Mouse (Mus musculus): ENCODE results near the gene Nrap. TPM values are rescaled to one million over a fixed set of nuclear protein-coding genes. Genes with fewer than 3 reads are reported as not detected.

Nrap gene
- polyA plus RNA-seq (2012; rRNA removed): 1.9 and 2.3 TPM in 2 replicates

GRCm38 (mm10) chr19:56389879-56390278 lies at the start of gene Nrap:
Nrap (minus strand) TSS chr19:56390037.

DNA sequence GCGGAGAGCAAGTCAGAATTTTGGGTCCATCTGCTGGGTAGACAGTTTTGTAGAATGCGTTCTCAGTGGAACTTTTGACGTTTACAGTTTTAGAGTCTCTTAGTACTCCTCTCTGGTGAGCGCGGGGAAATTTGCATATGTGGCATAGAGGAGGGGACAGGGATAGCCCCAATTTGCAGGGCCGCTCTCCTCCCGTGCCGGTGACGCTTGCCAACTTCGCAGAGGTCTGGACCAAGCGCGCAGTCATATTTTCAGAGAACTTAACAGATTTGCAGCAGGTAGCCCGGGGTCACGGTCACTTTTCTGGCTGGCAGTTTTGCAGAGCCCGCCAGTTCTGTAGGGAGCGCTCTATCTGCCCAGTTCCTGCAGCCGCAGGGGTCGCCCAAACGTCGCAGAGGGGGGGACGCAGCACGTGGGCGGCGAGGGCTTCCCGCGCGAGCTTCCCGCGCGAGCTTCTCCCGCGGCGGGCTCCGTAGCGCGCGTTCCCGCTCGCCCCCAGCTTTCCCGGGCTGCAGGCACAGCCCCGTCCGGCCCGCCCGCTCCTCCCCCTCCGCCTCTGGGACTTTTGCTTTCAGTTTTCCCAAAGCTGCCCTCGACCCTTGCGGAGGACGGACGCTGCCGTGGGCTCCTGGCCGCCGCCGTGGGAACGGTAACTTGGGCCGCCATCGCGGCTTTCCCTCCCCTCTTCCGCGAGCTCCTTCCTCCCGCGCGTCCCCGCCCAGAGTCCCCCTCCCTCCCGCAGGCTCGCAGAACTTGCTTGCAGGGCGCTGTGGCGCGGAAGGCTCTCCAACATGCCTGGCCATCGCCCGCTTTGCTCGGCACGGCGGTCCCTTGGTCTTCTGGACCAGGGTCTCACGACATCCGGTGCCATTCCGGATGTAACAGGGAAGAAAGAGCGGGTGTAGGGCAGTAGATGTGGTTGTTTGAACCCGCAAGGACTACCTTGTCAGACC lies 7.1 kb upstream of the Nrap start, which contains the start of gene Casp7:
Gene Casp7 (plus strand): TSS at position 461 of the 953 bp plus-strand sequence.

GRCm38 (mm10) chr19:56286866-56287265 lies 103.0 kb downstream of the Nrap start, which contains the start of gene Habp2:
Habp2 (plus strand) TSS chr19:56287137.

Other genes starting within 250 kb of the Nrap start
- gene Habp2, start 102.9 kb downstream of the Nrap start, polyA plus RNA-seq (2012; rRNA removed): 94.8 and 97.8 TPM in 2 replicates
- gene Casp7, start 7.1 kb upstream of the Nrap start, polyA plus RNA-seq (2012; rRNA removed): 6.9 and 7.0 TPM in 2 replicates
- gene Plekhs1, start 71.6 kb upstream of the Nrap start, polyA plus RNA-seq (2012; rRNA removed): 0.51 and 0.53 TPM in 2 replicates
- gene Dclre1a, start 158.2 kb upstream of the Nrap start, polyA plus RNA-seq (2012; rRNA removed): 1.4 TPM in 2 replicates
- 1.8 and 1.9 TPM in 2 replicates for gene Nhlrc2, start 158.2 kb upstream of the Nrap start, polyA plus RNA-seq (2012; rRNA removed)